Mouse (Mus musculus) midbrain, embryonic 13.5 days (tissue): ENCODE data around the gene Scrt2. TPM values are rescaled to one million over a fixed set of nuclear protein-coding genes. Genes with fewer than 3 reads are reported as not detected.

Source experiments
- ATAC-seq: fragments of 200-750 bp; cut with Nextera tagmentation; 2 replicates; pipeline ENCODE4 v1.8.0; 2017; ENCODE audit warnings: mild to moderate bottlenecking, moderate TSS enrichment, moderate library complexity
- H3K27ac ChIP-seq: fragments of 300-500 bp; sonication (generic); 2 replicates; pipeline ENCODE4 v1.5.1; 2015; ENCODE audit warnings: inconsistent platforms, mild to moderate bottlenecking, moderate library complexity
- H3K27me3 ChIP-seq: fragments of 300-500 bp; sonication (generic); 2 replicates; pipeline ENCODE4 v1.6.1; 2015; ENCODE audit warnings: mild to moderate bottlenecking, inconsistent platforms
- H3K36me3 ChIP-seq: fragments of 300-500 bp; sonication (generic); 2 replicates; pipeline ENCODE4 v1.6.1; 2015; ENCODE audit warnings: mild to moderate bottlenecking, inconsistent platforms
- H3K4me1 ChIP-seq: fragments of 300-500 bp; sonication (generic); replicated peaks from 2 replicates; pipeline ENCODE4 v1.6.1; 2015; ENCODE audit warnings: inconsistent platforms
- H3K4me2 ChIP-seq: fragments of 300-500 bp; sonication (generic); replicated peaks from 2 replicates; pipeline ENCODE4 v1.6.1; 2015; ENCODE audit warnings: moderate library complexity, mild to moderate bottlenecking, inconsistent platforms
- H3K4me3 ChIP-seq: fragments of 300-500 bp; sonication (generic); replicated peaks from 2 replicates; pipeline ENCODE4 v1.5.1; 2015; ENCODE audit warnings: mild to moderate bottlenecking, inconsistent platforms
- H3K9ac ChIP-seq: fragments of 300-500 bp; sonication (generic); replicated peaks from 2 replicates; pipeline ENCODE4 v1.6.1; 2015; ENCODE audit warnings: mild to moderate bottlenecking, inconsistent platforms
- H3K9me3 ChIP-seq: fragments of 300-500 bp; sonication (generic); 2 replicates; pipeline ENCODE4 v1.6.1; 2016; ENCODE audit warnings: mild to moderate bottlenecking, inconsistent platforms
- WGBS: fragments of 180-500 bp; shearing (Covaris S2); methylation state at CpG from one replicate; pipeline ENCODE4 v1.1.7; 2015; 5-methylcytosine and 5-hydroxymethylcytosine counted together
- polyA plus RNA-seq: library from polyadenylated mRNA; unstranded; fragments of >200 nt; fragmentation: Nextera tagmentation; extraction: Ambion mirVana; gene quantifications from 2 replicates; pipeline ENCODE4 v1.2.1, GENCODE M21; 2015

Gene Scrt2
- polyA plus RNA-seq, 1 experiment from 2014 or later = 20.0 TPM

- WGBS = 62% methylated on average over 10 of the region's 10 CpGs
- Histone ChIP-seq H3K4me3 (no peak overlapping the region), H3K4me2 (no peak overlapping the region), H3K27me3 (peaks cover 43% of the 10 kb centered on the region), H3K27ac (no peak overlapping the region), H3K4me1 (peaks cover 35% of the 10 kb centered on the region), H3K9me3 (no peaks in the 10 kb centered on the region), H3K9ac (no peak overlapping the region), H3K36me3 (no peaks in the 10 kb centered on the region)
- no peak for ATAC-seq
These were observed 58.1 kb downstream of the Scrt2 start for GRCm38 (mm10) chr2:152139191-152139987.

DNA sequence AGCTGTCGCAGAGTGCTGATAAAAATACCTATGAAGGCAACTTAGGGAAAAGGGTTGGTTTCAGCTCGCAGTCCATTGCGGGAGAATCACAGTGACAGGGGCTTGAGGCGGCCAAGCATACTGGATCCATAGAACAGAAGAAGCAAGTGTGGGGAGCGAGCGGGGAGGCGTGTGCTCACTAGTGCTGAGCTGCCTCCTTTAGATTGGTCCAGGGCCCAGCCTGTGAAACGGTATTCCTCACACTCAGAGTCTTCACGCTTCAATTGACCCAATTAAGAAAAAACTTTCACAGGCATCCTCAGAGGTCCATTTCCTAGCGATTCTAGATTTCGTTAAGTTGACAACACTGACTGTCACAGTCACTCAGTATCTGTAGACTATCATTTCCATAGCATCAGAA is 59.6 kb downstream of the Scrt2 start:
- WGBS = 28% methylated on average over 11 of the region's 11 CpGs
- ATAC-seq = no peak
- Histone ChIP-seq H3K4me2 (no peak overlapping the region), H3K27ac (no peak overlapping the region), H3K9ac (no peak overlapping the region), H3K27me3 (peaks cover 58% of the 10 kb centered on the region), H3K36me3 (no peaks in the 10 kb centered on the region), H3K4me3 (no peak overlapping the region), H3K9me3 (no peaks in the 10 kb centered on the region), H3K4me1 (peaks cover 36% of the 10 kb centered on the region)

DNA sequence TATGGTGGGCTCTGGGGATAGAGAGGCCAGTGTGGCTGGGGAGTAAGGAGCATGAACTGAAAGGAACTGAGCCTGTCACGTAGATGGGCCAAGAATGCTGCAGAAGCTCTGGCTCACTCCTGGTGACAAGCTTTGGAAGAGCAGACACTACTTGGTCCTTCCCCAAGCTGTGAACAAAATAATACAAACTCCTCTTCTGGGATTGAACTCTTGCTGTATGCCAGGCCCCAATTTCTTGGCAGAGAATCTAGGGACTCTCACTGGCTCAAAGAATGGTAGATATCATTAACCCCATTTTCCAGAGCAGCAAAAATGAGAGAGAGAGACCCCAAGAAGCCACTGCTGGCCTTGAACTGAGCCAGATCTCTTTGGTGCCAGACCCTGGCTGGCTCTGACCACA is 60.2 kb downstream of the Scrt2 start:
- Histone ChIP-seq H3K27me3 (peaks cover 64% of the 10 kb centered on the region), H3K9ac (no peak overlapping the region), H3K4me2 (peak overlapping the region; percentile 68), H3K4me1 (peaks cover 36% of the 10 kb centered on the region), H3K27ac (no peak overlapping the region), H3K36me3 (no peaks in the 10 kb centered on the region), H3K4me3 (peak overlapping the region; percentile 32), H3K9me3 (no peaks in the 10 kb centered on the region)
- 41% methylated on average over 1 of the region's 1 CpGs for WGBS
- no peak for ATAC-seq

GRCm38 (mm10) chr2:152142046-152142445 is 60.7 kb downstream of the Scrt2 start:
- ATAC-seq = peak; percentile 57
- peak overlapping the region; percentile 32 for H3K4me3 ChIP-seq
- no peaks in the 10 kb centered on the region for H3K36me3 ChIP-seq
- peak overlapping the region; percentile 68 for H3K4me2 ChIP-seq
- under 1% methylated on average over 13 of the region's 13 CpGs for WGBS
- peak overlapping the region; percentile 52 for H3K9ac ChIP-seq
- peaks cover 69% of the 10 kb centered on the region for H3K27me3 ChIP-seq
- H3K9me3 ChIP-seq = no peaks in the 10 kb centered on the region
- peaks cover 36% of the 10 kb centered on the region for H3K4me1 ChIP-seq
- H3K27ac ChIP-seq = no peak overlapping the region

- H3K27me3 ChIP-seq = peaks cover 70% of the 10 kb centered on the region
These were observed 61.2 kb downstream of the Scrt2 start for GRCm38 (mm10) chr2:152142571-152142970.

DNA sequence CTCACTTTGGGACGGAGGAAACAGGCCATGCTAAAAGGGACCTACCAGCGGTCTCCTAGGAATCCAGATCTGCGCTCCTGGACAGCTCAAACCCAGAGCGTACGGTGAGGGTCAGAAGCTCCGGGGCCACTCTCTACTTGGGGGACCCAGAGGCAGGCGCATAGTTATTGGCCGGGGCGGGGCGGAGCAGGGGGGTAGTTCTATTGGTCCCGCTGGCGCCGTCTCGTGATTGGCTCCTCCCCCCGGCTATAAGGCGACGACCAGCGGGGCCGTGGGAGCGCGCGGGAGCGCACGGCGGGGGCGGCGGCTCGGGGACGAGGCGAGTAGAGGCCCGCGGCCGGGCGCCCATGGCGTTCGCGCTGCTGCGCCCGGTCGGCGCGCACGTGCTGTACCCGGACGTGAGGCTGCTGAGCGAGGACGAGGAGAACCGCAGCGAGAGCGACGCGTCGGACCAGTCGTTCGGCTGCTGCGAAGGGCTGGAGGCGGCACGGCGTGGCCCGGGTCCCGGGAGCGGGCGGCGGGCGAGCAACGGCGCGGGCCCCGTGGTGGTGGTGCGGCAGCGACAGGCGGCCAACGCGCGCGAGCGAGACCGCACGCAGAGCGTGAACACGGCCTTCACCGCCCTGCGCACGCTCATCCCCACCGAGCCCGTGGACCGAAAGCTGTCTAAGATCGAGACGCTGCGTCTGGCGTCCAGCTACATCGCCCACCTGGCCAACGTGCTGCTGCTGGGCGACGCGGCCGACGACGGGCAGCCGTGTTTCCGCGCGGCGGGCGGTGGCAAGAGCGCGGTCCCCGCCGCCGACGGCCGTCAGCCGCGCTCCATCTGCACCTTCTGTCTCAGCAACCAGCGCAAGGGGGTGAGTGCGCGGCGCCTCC is 62.2 kb downstream of the Scrt2 start, which contains the start of gene Tcf15:
Gene Tcf15 (plus strand): TSS at position 283 of the 879 bp plus-strand sequence.
- WGBS = under 1% methylated on average over 117 of the region's 118 CpGs
- ATAC-seq = peak; percentile 59
- Histone ChIP-seq H3K27me3 (peaks cover 70% of the 10 kb centered on the region), H3K4me2 (peak within 1 kb of the TSS; percentile 68), H3K9me3 (no peaks in the 10 kb centered on the region), H3K9ac (peak within 1 kb of the TSS; percentile 56), H3K4me1 (peaks cover 36% of the 10 kb centered on the region), H3K4me3 (peak within 1 kb of the TSS; percentile 46), H3K36me3 (no peaks in the 10 kb centered on the region), H3K27ac (no peak within 1 kb of the TSS)

More at GRCm38 (mm10) chr2:152142571-152142970, 61.2 kb downstream of the Scrt2 start:
- no peaks in the 10 kb centered on the region for H3K36me3 ChIP-seq
- no peak overlapping the region for H3K9ac ChIP-seq
- no peak overlapping the region for H3K27ac ChIP-seq
- peak overlapping the region; percentile 68 for H3K4me2 ChIP-seq
- H3K4me3 ChIP-seq = 0 out of 2 replicates have a peak overlapping the region, but pooled peaks have one; percentile 46
- WGBS = 3% methylated on average over 11 of the region's 11 CpGs
- no peaks in the 10 kb centered on the region for H3K9me3 ChIP-seq
- H3K4me1 ChIP-seq = peaks cover 36% of the 10 kb centered on the region
- no peak for ATAC-seq

GRCm38 (mm10) chr2:152144158-152144450 is 62.8 kb downstream of the Scrt2 start:
- peak overlapping the region; percentile 68 for H3K4me2 ChIP-seq
- H3K27me3 ChIP-seq = peaks cover 70% of the 10 kb centered on the region
- no peak overlapping the region for H3K27ac ChIP-seq
- peaks cover 36% of the 10 kb centered on the region for H3K4me1 ChIP-seq
- H3K9ac ChIP-seq = peak overlapping the region; percentile 56
- H3K4me3 ChIP-seq = peak overlapping the region; percentile 46
- 21% methylated on average over 9 of the region's 9 CpGs for WGBS
- no peaks in the 10 kb centered on the region for H3K9me3 ChIP-seq
- ATAC-seq = no peak
- no peaks in the 10 kb centered on the region for H3K36me3 ChIP-seq

- H3K9me3 ChIP-seq = no peaks in the 10 kb centered on the region
- no peak overlapping the region for H3K4me2 ChIP-seq
- H3K27me3 ChIP-seq = peaks cover 70% of the 10 kb centered on the region
- H3K9ac ChIP-seq = no peak overlapping the region
- H3K4me1 ChIP-seq = peaks cover 36% of the 10 kb centered on the region
- no peaks in the 10 kb centered on the region for H3K36me3 ChIP-seq
- ATAC-seq = no peak
- WGBS = 66% methylated on average over 5 of the region's 5 CpGs
- 0 out of 2 replicates have a peak overlapping the region, but pooled peaks have one; percentile 46 for H3K4me3 ChIP-seq
- no peak overlapping the region for H3K27ac ChIP-seq
These were observed 63.2 kb downstream of the Scrt2 start for GRCm38 (mm10) chr2:152144501-152144900.

Other genes starting within 250 kb of the Scrt2 start
- gene Rspo4, start 238.6 kb upstream of the Scrt2 start, polyA plus RNA-seq = 0.07 and 0.08 TPM in 2 replicates
- gene Angpt4, start 170.3 kb upstream of the Scrt2 start, polyA plus RNA-seq = 0.10 and 0.11 TPM in 2 replicates
- 97.0 and 97.3 TPM in 2 replicates for gene Fam110a, start 101.3 kb upstream of the Scrt2 start, polyA plus RNA-seq
- gene Slc52a3, start 85.0 kb upstream of the Scrt2 start, polyA plus RNA-seq = 0.55 and 0.99 TPM in 2 replicates
- 13.4 and 14.9 TPM in 2 replicates for gene Srxn1, start 24.0 kb downstream of the Scrt2 start, polyA plus RNA-seq
- gene Tcf15, start 62.0 kb downstream of the Scrt2 start, polyA plus RNA-seq = 1.0 and 1.8 TPM in 2 replicates
- gene Csnk2a1, start 145.3 kb downstream of the Scrt2 start, polyA plus RNA-seq = 125 and 142 TPM in 2 replicates
- 32.2 and 36.2 TPM in 2 replicates for gene Tbc1d20, start 212.3 kb downstream of the Scrt2 start, polyA plus RNA-seq